ENCODE assay signal across 14 mouse cellular contexts in the genomic region with DNA sequence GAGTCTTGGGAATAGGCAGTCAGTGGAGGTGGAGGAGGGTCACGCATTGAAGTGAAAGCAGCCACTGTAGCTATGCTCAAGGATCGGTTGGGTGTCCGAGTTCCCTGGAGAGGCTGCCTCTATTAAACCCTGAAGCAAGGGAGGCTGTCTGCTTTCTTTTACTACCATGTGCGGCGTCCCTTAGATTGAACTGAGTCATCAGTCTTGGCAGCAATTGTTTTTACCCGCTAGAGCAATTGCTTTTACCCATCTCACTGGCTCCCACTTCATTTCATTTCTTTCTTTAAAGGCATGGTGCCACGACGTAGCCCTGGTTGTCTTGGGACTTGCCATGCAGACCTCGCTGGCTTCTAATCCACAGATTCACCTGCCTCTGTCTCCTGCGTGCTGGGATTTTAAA. TPM values are rescaled to one million over a fixed set of nuclear protein-coding genes. Genes with fewer than 3 reads are reported as not detected.
A peak's percentile ranks its signal among the peaks of the same experiment; 100 is the strongest.
DNase-seq lines count a peak whose midpoint lies in the region.
"Had no signal": no experiment of that assay in that cellular context is flagged by ENCODE, and none has a peak within 500 bp of the region (broad histone marks: within the 10 kb centered on the region; RNA-seq: fewer than 3 reads in every experiment).

No protein-coding gene starts in this region.

- DNase-seq in adrenal gland, adult (ENCODE audit: inconsistent age in 2 of 2, low spot score in 1 of 2): peak; percentile 20 to 76
- no peak for DNase-seq in adrenal gland, postnatal 4 days (ENCODE audit: low spot score in 2 of 2)
- DNase-seq in frontal cortex, postnatal 36 days (ENCODE audit: low spot score in 2 of 2): peak; percentile 30 to 41
- no peak for DNase-seq in frontal cortex, postnatal 14 days (ENCODE audit: low spot score in 2 of 2)
- peak; percentile 38 to 40 for DNase-seq in right cerebral cortex, adult 2 months (ENCODE audit: low spot score in 2 of 2)
- no peak for DNase-seq in right cerebral cortex, postnatal 36 days (ENCODE audit: low spot score in 2 of 2)
- peak; percentile 36 for DNase-seq in telencephalon, adult 2 months (ENCODE audit: low read depth, low spot score)
- no peak for DNase-seq in lung, postnatal 25 days (ENCODE audit: low spot score)
- DNase-seq: cerebellum, adult 11-12 months; cerebellum, adult 9-11 months; embryo, embryonic 11 days; gastrocnemius, postnatal 25 days; heart, postnatal 36 days; thymus, postnatal 14 days had no signal

RNA-seq across cellular contexts. Expression of a gene that starts 27.1 kb away (rescaled TPM):
- total RNA-seq in adrenal gland, postnatal 4 days (2021): 10 to 100 TPM; 60.3 to 62.9 TPM

Comparison
In these comparisons a context has a peak if more than half of its experiments do, and no peak if none do; other contexts are left out.
1. DNase-seq: peak in adrenal gland, adult (2 of 2), frontal cortex, postnatal 36 days (2 of 2), right cerebral cortex, adult 2 months (2 of 2) and telencephalon, adult 2 months (single experiment); none in adrenal gland, postnatal 4 days (0 of 2), frontal cortex, postnatal 14 days (0 of 2), right cerebral cortex, postnatal 36 days (0 of 2) and lung, postnatal 25 days (single experiment).